Mouse (Mus musculus) kidney, adult 2 months (tissue): ENCODE results near the gene Plekhn1.

Experiments
- CTCF ChIP-seq: fragments of 200-500 bp; conservative IDR thresholded peaks from 2 replicates; pipeline ENCODE4 v1.5.1; 2011; ENCODE audit warnings: low read depth, mild to moderate bottlenecking, control low read depth, low read length, moderate library complexity, mixed read lengths; ENCODE audit not compliant: insufficient read depth, insufficient read length
- POLR2A ChIP-seq: fragments of 200-500 bp; IDR thresholded peaks from one replicate; pipeline ENCODE4 v1.6.1; 2011; ENCODE audit warnings: low read depth, low read length, control low read depth

DNA sequence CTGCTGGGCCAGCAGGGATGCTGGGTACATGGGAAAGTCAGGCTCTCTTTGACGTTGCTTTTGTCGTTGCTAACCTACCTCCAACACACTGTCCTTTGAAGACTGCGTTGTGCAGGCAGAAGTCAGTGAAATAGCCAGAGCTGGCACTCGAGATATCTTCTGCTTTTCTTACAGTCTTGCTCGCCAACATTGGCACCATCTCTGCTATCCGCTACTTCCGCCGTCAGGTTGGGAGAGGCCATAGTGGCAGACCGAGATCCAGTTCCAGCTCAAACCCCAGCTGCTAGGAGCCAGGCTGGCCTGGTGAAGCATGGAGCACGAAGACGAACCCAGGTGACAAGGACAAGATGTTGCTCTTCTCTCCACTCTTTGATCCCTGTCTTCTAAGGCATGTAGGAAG lies 14.7 kb downstream of the Plekhn1 start:
- TF ChIP-seq CTCF: no peak
- no peak for TF ChIP-seq POLR2A
